Mouse (Mus musculus): ENCODE measurements around the gene Vhl. TPM values are rescaled to one million over a fixed set of nuclear protein-coding genes. Genes with fewer than 3 reads are reported as not detected.

Gene Vhl
- total RNA-seq (2022) = 10 to 100 TPM in 1 of 4 experiments, 1 to 10 TPM in 3; 8.4 to 10.7 (median 9.4) TPM

DNA sequence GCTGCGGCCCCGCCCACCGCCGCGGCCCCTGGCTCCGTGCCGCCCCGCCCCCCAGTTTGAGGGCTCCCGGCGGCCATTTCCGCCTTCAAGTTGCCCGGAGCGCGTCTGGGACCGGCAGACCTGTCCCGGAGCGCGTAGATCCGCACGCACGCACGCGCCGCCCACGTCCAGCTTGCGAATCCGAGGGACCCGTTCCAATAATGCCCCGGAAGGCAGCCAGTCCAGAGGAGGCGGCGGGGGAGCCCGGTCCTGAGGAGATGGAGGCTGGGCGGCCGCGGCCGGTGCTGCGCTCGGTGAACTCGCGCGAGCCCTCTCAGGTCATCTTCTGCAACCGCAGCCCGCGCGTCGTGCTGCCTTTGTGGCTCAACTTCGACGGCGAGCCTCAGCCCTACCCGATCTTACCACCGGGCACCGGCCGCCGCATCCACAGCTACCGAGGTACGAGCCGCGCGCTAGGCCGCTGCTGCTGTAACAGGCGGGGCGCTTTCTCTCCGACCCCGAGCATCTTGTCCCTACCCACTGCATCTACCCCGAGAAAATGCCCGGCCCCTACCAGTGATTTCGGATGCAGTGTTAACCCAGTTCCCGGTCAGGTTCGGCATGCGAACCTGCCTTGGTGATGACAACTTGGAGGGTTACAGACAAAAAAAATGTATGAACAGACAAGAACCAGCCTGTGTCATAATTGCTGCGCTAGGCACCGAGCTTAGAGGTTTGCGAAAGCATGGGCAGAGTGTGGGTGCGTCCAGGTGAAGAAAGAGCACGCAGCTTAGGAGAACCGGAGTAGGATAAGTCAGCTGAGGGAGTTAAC lies at the start of gene Vhl:
Gene Vhl (plus strand): TSS at position 19 of the 811 bp plus-strand sequence.
- DNase-seq (ENCODE audit: low spot score) = peak; percentile 90

GRCm38 (mm10) chr6:113576044-113576443 lies 47.7 kb upstream of the Vhl start:
- DNase-seq (ENCODE audit: low spot score) = no peak

DNA sequence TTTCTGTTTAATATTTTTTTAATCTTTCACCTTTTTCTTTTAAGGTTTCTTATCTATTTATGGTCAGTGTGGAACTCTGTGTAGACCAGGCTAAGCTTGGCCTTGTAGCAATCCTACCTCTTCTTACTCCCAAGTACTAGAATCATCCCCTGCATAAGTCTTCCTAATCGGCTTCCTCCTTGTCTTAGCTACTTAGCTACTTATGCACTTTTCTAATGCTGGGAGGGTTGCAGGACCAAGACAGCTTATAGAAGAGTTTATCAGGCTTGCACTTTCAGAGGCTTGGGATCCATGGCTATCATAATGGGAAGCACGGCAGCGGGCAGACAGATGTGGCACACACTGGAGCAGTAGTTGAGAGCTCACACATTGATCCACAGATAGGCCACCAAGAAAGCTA lies 44.5 kb upstream of the Vhl start:
- DNase-seq (ENCODE audit: low spot score) = no peak

DNA sequence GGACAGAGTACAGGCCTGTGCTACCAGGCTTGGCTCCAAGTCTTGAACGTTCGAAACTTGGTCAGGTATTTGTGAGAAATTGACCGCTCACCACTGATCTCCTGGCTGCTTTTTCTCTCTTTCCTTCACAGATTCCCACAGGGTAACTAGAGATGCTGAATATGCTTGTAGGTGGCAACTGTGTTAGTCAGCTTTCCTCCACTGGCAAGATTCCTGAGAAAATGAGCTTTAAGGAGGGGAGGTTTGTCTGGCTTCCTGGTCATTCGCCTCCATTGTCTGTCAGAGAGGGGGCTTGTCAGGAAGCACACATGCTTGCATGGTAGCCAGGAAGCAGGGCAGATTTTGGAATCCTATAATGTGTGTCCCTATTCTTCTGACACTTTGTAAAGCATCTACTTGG lies 40.7 kb upstream of the Vhl start:
- no peak for DNase-seq (ENCODE audit: low spot score)

DNA sequence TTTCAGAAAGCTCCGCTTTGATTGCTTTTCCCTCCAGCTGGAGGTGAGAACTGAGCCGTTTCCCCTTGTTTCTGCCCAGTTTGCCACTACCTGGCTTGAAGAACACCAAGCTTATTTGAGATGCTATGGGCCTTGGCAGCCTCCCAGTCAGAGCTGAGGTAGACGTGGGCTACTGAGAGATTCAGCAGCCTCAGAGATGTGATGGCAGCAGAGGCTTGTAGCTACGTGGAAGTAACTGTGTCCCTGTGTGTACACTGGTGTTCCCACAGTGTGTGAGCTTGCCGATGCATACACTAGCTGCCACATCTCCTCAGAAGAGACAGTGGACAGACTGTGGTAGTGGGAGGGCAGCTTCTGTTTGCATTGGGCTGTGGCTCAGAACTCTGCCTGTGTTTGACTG lies 38.7 kb upstream of the Vhl start:
- no peak for DNase-seq (ENCODE audit: low spot score)

DNA sequence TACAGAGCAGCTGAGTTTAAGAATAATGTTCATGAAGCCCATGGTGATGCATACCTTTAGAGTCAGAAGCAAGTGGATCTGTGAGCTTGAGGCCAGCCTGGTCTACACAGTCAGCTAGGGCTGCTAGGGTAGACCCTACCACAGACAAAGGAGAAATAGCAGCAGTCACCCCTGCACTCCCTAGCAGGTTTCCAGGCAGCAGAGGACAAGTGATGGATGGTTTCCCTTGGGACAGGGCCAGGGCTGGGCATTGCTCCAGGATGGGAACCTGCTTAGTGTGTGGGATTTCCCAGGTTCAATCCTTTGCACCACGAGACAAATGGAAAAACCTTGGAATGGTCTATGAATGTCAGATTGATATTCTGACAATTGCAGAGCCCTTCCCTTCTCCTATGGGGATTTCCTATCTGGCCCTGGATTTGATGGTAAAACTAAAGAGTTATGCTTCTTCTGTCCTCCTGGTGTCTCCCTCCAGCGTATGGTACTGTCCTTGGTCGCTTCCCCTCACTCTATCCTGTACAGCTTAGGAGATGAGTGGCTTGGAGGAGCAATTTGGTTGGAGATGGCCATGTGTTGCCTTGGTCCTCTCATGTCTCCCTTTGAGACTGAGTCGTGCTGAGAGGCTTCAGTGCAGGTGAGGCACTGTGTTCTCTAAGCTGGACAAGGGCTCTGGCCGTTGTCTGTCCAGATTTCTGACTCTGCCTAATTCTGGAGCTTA lies 37.1 kb upstream of the Vhl start:
- DNase-seq (ENCODE audit: low spot score) = peak; percentile 8

GRCm38 (mm10) chr6:113592637-113593036 lies 31.1 kb upstream of the Vhl start:
- DNase-seq (ENCODE audit: low spot score) = no peak

DNA sequence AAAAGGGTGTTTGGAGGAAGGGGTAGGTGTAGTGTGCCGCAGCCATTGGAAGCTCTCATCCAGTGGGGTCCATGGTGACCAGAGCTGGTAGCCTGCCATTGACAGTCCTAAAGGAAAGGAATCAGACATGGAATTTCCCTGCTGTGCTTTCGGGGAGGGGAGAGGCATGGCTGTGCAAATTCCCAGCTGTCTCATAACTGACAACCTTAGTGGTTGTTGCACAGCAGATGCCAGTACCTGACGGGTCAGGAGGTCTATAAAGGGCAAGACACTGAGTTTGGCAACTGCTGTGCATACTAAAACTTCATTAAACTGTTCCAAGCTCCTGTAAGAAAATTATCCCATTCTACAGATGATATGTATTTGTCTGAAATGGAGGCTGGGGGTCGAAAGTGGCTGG lies 25.8 kb upstream of the Vhl start:
- no peak for DNase-seq (ENCODE audit: low spot score)

DNA sequence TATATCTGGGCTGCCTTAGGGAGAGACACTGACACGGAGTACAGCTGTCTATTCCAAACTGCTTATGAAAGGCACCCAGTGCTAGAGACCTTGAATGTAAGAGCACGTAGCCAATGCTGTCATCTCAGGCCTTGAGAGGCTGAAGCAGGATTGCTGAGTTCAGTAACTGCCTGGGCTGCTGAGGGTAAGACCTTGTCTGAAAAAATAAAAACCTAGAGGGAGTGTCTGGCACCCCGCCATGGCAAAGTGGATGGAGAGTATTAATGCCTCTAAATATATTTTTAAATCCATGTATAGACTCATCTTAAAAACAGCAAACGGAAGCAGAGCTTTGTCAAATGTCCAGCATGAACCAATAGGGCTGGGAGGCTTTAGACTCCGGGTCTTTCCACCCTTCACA lies 23.9 kb upstream of the Vhl start:
- no peak for DNase-seq (ENCODE audit: low spot score)

GRCm38 (mm10) chr6:113600543-113601139 lies 23.1 kb upstream of the Vhl start, which contains the start of gene Fancd2os:
Fancd2os (minus strand) TSS chr6:113600715.
- no peak for DNase-seq (ENCODE audit: low spot score)

DNA sequence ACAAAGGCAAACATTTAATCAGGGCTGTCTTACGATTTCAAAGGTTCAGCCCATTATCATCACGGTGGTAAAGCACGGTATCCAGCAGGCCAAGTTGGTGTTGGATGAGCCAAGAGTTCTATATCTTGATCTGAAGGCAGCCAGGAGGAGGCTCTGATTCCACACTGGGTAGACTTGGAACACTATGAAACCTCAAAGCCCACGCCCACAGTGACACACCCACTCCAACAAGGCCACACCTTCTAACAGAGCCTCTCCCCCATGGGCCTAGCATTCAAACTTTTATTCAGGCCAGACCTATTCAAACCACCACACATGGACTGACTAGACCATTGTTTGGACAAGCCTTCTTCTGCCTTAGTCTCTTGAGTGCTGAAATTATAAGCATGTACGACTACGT lies 20.9 kb upstream of the Vhl start:
- no peak for DNase-seq (ENCODE audit: low spot score)

DNA sequence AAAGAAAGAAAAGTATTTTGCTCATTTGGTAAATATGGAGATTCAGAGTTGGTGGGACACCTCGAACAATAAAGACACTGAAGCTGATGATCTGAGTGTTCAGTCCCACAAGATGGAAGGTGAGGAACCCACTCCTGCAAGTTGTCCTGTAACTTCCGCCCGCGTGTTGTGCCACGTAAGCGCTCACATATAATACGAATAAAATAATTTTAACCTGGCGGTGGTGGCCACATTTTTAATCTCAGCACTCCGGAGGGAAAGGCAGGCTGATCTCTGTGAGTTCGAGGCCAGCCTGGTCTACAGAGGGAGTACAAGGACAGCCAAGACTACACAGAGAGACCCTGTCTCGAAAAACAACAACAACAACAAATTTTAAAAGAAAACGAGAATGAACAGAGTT lies 19.8 kb upstream of the Vhl start:
- no peak for DNase-seq (ENCODE audit: low spot score)

DNA sequence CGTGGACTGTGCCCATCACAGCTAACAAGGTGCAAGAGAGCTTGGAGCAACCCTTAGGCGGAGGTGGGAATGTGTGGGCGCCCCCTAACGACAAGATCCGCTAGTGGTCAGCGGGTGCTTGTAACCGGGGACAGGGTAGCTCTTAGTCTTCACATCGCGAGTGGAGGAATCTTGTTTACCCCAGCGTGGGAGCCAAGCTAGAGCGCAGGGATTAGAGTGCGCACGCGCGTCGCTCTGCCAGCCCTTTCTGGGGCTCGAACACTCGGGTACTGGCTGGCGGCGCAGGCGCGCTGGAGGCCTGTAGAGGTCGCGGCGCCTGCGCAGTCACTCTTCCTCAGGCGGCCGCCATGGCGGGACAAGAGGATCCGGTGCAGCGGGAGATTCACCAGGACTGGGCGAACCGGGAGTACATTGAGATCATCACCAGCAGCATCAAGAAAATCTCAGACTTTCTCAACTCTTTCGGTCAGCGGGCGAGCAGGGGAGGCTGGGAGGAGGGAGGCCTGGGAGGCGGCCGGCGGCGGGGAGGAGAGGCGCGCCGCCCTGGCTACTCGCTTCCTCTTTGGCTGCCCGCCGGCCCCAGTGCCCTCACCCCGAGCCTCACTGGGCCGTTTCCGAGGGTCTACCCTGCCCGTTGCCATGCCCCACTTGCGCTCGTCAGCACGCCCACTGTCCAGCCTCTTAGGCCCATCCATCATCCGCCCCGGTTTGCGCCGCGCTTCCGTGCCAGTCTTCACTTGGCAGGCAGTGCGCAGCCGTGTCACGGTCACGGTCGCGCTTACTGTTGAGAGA lies 19.1 kb upstream of the Vhl start, which contains the start of gene Brk1:
Gene Brk1 (plus strand): TSS at position 341 of the 792 bp plus-strand sequence.
- peak; percentile 84 for DNase-seq (ENCODE audit: low spot score)

DNA sequence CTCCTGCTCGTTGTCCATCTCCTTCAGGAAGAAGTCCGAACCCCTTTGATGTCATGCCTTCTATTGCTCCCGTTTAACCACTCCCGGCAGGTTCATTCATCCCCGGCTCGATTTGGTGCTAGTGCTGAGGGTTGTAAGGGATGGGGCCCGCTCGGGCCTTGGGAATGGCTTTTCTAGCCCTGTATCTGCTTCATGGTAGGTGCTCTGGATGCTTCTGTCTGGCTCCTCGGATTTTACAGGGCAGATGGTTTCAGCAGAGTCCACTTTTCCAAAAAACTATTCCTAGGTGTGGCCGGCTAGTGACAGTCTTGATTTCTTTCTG lies 18.6 kb upstream of the Vhl start:
- DNase-seq (ENCODE audit: low spot score) = no peak

DNA sequence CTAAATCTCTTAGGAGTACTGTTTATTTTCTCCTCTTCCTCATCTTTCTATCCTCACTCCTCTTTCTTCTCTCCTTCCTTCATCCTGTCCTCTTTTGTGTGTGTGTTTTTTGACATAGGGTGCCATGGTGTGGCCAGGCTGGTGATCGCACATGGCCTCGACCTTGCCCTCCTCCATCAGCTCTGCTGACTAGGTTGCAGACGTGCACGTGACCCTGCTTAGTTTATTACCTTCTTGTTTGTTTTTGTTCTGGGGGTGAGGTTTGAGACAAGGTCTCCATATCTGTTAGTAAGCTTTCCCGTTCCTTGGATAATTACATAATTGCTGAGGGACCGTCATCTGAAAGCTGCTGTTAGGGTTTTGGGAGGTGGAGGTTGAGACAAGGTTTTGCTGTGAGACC lies 14.9 kb upstream of the Vhl start:
- no peak for DNase-seq (ENCODE audit: low spot score)

GRCm38 (mm10) chr6:113609293-113609692 lies 14.5 kb upstream of the Vhl start:
- no peak for DNase-seq (ENCODE audit: low spot score)

DNA sequence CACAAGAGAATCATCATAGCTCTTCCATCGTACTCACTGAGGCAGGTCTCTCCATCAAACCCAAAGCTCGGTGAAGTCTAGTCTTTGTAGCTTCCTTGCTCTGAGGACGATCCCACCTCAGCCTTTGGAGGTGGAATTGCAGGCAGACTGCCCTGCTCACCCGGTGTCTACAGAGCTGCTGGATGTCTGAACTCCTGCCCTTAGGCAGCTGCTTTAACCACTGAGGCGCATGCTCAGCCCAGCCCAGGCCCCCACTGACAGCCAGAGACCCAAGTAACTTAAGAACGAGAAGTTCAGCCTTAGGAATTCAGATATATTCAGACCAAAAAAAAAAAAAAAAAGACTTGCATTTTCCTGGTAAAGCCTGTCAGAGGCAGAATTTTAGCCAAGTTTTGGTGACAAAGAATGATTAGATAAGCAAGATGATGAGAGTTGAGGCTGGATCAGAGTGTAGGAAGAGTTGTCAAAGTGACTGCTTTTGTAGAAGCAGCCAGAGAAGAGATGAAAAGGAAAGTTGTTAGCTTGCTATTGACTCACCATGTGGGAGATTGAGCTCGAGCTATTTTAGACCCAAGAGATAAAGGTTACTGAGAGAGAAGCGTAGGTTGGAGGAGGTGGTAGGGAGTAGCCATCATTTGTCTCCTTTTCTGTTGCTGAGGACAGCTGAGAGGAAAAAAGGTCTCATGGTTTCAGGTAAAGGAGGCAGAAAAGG lies 11.3 kb upstream of the Vhl start:
- DNase-seq (ENCODE audit: low spot score) = no peak

DNA sequence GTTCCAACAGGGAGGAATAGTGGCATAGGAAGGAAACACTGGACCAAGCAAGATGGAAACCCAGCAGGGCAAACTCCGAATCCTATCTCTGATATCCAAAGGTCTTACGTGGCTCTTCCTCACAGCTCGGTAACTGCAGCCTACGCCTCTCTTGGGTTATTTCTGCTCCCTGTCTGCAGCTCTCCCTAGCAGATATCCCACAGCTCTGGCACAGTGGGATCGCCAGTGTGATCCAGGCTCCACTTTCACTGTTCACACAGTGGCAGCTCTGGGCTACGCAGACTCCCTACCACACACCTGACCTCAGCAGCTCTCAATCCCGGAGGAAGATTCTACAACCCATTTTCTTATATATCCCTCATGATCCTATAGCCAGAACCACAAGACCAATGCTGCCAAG lies 9.6 kb upstream of the Vhl start:
- DNase-seq (ENCODE audit: low spot score) = no peak

GRCm38 (mm10) chr6:113614997-113615396 lies 8.8 kb upstream of the Vhl start:
- DNase-seq (ENCODE audit: low spot score) = no peak

GRCm38 (mm10) chr6:113615489-113615888 lies 8.3 kb upstream of the Vhl start:
- no peak for DNase-seq (ENCODE audit: low spot score)

DNA sequence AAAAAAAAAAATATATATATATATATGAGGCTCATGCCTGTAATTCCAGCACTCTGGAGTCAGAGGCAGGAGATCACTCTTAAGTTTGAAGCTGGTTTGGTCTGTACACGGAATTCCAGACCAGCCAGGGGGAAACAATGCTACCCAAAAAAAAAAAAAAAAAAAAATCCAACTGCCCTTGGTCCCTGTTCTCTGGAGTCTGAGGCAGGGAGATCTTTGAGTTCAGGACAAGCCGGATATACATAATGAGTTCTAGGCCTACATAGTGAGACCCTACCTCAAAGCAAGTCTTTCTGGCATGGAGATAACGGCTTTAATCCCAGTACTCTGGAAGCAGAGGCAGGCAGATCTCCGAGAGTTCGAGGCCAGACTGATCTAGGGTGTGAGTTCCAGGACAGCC lies 373 bp upstream of the Vhl start:
- no peak for DNase-seq (ENCODE audit: low spot score)

Data from heart, adult 8-10 months (tissue).